Mouse (Mus musculus) forebrain, embryonic 14.5 days (tissue): ENCODE measurements around the gene Ttc21a. TPM values are rescaled to one million over a fixed set of nuclear protein-coding genes. Genes with fewer than 3 reads are reported as not detected.

Experiments used
- ATAC-seq: fragments of 200-750 bp; cut with Nextera tagmentation; 2 replicates; pipeline ENCODE4 v1.8.0; 2017; ENCODE audit warnings: mild to moderate bottlenecking, moderate library complexity
- DNase-seq: peaks from one replicate; pipeline ENCODE4 v3.0.0-alpha.2; 2015; ENCODE audit warnings: low spot score
- H3K27ac ChIP-seq: fragments of 300-500 bp; sonication (generic); 2 replicates; pipeline ENCODE4 v1.5.1; 2014; ENCODE audit warnings: low read depth, mild to moderate bottlenecking, control low read depth, low read length, moderate library complexity
- H3K27me3 ChIP-seq: fragments of 300-500 bp; sonication (generic); replicated peaks from 2 replicates; pipeline ENCODE4 v1.6.1; 2014; ENCODE audit warnings: low read length, control low read depth, mixed read lengths; ENCODE audit not compliant: control insufficient read depth, insufficient read depth
- H3K36me3 ChIP-seq: fragments of 300-500 bp; sonication (generic); 2 replicates; pipeline ENCODE4 v1.6.1; 2014; ENCODE audit warnings: low read length, control low read depth; ENCODE audit not compliant: control insufficient read depth, insufficient read depth
- H3K4me1 ChIP-seq: fragments of 300-500 bp; sonication (generic); 2 replicates; pipeline ENCODE4 v1.6.1; 2014; ENCODE audit warnings: antibody characterized with exemption, low read length, control low read depth; ENCODE audit not compliant: control insufficient read depth, insufficient read depth
- H3K4me2 ChIP-seq: fragments of 300-500 bp; sonication (generic); 2 replicates; pipeline ENCODE4 v1.6.1; 2014; ENCODE audit warnings: mild to moderate bottlenecking, control low read depth, low read length
- H3K4me3 ChIP-seq: fragments of 300-500 bp; sonication (generic); 2 replicates; pipeline ENCODE4 v1.5.1; 2014; ENCODE audit warnings: low read depth, low read length, control low read depth
- H3K9ac ChIP-seq: fragments of 300-500 bp; sonication (generic); 2 replicates; pipeline ENCODE4 v1.6.1; 2014; ENCODE audit warnings: mild to moderate bottlenecking, low read length, control low read depth, moderate library complexity
- H3K9me3 ChIP-seq: fragments of 300-500 bp; sonication (generic); replicated peaks from 2 replicates; pipeline ENCODE4 v1.6.1; 2016; ENCODE audit warnings: low read length, control low read depth, mixed read lengths; ENCODE audit not compliant: control insufficient read depth
- WGBS: fragments of 180-500 bp; shearing (Covaris S2); extraction: QIAGEN DNeasy Blood & Tissue Kit; methylation state at CpG from one replicate; pipeline ENCODE4 v1.1.7; 2014; 5-methylcytosine and 5-hydroxymethylcytosine counted together
- polyA plus RNA-seq: library from polyadenylated mRNA; unstranded; fragments of >200 nt; fragmentation: Nextera tagmentation; extraction: Ambion mirVana; gene quantifications from 2 replicates; pipeline ENCODE4 v1.2.1, GENCODE M21; 2014

Ttc21a gene
- polyA plus RNA-seq, 1 experiment from 2014 or later, result 0.29 TPM

DNA sequence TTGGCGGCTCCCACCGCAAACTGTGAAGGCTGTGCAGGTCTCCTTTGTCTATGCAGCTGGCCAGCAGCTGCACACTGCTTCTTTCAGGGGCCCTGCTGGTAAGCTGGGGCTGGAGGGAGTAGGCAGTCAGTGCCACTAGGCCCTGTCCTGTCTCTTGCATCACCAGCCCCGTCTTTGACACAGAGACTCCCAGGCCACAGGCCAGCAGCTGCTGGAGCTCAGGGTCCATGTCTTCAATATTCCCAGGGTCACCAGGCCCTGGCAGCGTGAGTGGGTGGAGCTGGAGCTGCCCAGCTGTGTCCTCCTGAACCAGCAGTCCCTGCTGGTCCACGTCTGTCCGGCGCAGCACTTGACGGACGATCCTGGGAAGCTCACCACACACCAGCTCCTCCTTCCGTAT lies 79.5 kb downstream of the Ttc21a start:
- no peak for ATAC-seq
- Histone ChIP-seq H3K9ac (no peak overlapping the region), H3K27ac (no peak overlapping the region), H3K36me3 (no peaks in the 10 kb centered on the region), H3K9me3 (no peaks in the 10 kb centered on the region), H3K4me2 (no peak overlapping the region), H3K4me1 (no peaks in the 10 kb centered on the region), H3K27me3 (no peaks in the 10 kb centered on the region), H3K4me3 (no peak overlapping the region)
- DNase-seq, result no peak
- WGBS, result 77% methylated on average over 10 of the region's 10 CpGs

Other genes with a start within 250 kb of the Ttc21a start
- 0.11 and 0.16 TPM in 2 replicates for gene Scn10a, start 218.3 kb upstream of the Ttc21a start, polyA plus RNA-seq
- 0.14 and 0.15 TPM in 2 replicates for gene Scn11a, start 112.2 kb upstream of the Ttc21a start, polyA plus RNA-seq
- gene Wdr48, start 42.7 kb upstream of the Ttc21a start, polyA plus RNA-seq, result 77.3 TPM in 2 replicates
- gene Gorasp1, start within 50 bp of the Ttc21a start, polyA plus RNA-seq, result 23.7 and 34.1 TPM in 2 replicates
- 1.1 and 1.4 TPM in 2 replicates for gene Csrnp1, start 47.1 kb downstream of the Ttc21a start, polyA plus RNA-seq
- gene Xirp1, start 86.0 kb downstream of the Ttc21a start, polyA plus RNA-seq, result not detected in 2 replicates
- 2.5 and 3.9 TPM in 2 replicates for gene Cx3cr1, start 132.3 kb downstream of the Ttc21a start, polyA plus RNA-seq
- not detected in 2 replicates for gene Ccr8, start 154.5 kb downstream of the Ttc21a start, polyA plus RNA-seq
- 38.6 and 42.4 TPM in 2 replicates for gene Slc25a38, start 172.8 kb downstream of the Ttc21a start, polyA plus RNA-seq
- 1,255 and 1,755 TPM in 2 replicates for gene Rpsa, start 190.1 kb downstream of the Ttc21a start, polyA plus RNA-seq
- gene Mobp, start 212.1 kb downstream of the Ttc21a start, polyA plus RNA-seq, result 0.17 and 0.20 TPM in 2 replicates